Mouse (Mus musculus) frontal cortex, postnatal 36 days (tissue): ENCODE data around the gene Gbp5.

Source experiments
- DNase-seq, 2 experiments: peaks; one replicate each; pipeline ENCODE4 v3.0.0; 2022; ENCODE audit warnings: low spot score in 2 of 2

Gbp5 gene

DNA sequence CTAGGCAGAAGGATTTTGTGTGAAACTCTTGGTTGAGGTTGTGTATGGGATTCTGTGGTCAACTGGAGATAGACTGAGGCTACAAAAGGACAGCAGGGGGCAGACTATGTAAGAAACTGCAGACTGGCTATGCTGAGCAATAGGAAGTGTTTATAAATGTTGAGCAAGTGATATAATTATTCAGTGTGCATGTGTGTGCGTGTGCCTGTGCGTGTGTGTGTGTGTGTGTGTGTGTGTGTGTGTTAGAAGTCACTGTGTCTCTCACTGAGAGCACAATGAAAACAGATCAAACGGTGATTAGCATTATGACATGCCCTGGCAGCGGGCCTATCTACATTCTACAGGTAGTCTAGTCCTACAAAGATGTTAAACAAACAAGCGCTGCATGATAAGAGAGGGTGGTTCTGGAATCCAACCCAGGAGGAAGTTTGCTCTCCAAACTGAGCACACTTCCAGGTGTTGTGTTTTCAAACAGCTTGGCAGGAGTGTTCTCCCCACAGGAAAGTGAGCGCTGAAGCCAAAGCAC is at the start of gene Gbp5:
TSS of gene Gbp5 (plus strand) at position 443 of the 526 bp plus-strand sequence.
- DNase-seq = peak in 1 of 2 experiments; percentile 53

DNA sequence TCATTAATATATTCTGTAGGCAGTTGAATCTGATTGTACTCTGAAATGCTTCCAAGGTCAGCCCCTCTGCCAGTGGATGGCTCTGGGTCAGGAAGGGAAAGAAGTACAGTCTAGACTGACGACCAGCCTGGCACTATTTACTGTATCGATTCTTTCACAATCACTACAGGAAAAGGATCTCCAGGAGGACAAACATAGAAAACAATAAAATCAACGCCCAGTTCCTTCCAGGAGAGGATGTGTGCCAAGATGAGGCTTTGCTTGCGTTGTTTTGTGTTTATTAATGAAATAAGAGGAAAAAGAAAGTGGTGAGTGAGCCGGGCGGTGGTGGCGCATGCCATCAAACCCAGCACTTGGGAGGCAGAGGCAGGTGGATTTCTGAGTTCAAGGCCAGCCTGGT is 39.6 kb upstream of the Gbp5 start:
- no peak for DNase-seq

DNA sequence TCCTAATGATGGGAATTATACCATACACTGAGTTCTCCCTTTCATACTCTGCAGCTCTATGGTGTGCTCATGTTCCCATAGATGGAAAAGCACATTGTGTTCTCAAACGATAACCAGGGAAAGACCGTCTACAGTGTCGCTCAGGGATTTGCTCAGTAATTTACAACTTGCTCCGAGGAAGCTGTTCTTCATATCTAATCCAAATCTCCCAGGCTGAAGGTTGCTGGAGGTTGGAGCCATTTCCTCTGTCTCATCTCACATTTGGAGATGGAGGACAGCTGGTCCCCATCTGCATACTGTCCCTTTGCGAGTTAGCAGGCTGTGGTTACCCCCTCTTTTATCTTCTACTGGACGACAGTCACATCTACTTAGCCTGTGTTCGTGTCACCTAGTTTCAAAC is 34.5 kb upstream of the Gbp5 start:
- DNase-seq = no peak

- no peak for DNase-seq
These were observed 30.7 kb upstream of the Gbp5 start for GRCm38 (mm10) chr3:142462764-142463751.

- DNase-seq = no peak
These were observed 19.3 kb upstream of the Gbp5 start for GRCm38 (mm10) chr3:142474349-142474983.

DNA sequence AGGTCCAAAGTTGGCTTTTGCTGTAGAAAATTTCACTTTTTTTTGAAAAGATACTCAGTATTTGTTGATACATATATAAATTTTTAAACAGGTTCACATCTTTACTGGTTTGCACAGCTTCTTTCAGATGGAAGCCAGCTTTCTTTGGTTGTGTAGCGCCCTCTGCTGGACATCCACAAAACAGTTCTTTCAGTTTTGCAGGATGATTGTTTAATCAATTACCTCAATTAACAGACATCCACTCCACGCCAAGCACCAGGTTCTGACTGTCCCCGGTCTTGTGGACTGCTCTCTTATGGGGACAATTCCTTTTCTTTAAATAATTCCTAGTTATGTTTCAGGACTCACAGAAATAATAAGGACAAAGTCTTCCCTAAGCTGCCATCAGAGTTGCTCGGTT is 17.9 kb upstream of the Gbp5 start:
- DNase-seq = peak; percentile 60 to 75

- no peak for DNase-seq
These were observed 15.9 kb upstream of the Gbp5 start for GRCm38 (mm10) chr3:142477866-142478265.

DNA sequence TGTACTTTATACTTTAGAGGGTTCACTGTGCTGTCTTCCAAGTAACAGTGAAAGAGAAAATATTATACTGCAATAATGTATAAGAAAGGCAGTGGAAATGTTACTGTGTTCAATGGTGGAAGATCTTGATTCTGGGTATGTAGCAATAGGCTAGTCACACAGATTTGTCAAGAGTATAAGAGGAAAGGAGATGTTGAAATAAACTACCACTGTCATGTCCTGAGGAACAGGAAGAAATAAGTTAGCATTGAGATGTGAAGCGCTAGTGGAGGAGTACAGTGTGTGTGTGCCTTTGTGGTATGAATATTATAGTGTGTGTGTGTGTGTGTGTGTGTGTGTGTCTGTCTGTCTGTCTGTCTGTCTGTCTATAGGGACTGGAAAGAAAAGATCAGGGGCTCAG is 15.4 kb upstream of the Gbp5 start:
- no peak for DNase-seq

GRCm38 (mm10) chr3:142490465-142490864 is 3.3 kb upstream of the Gbp5 start:
- DNase-seq = peak; percentile 46 to 74

GRCm38 (mm10) chr3:142495146-142495655 is 1.4 kb downstream of the Gbp5 start:
- DNase-seq = no peak

GRCm38 (mm10) chr3:142496113-142497101 is 2.6 kb downstream of the Gbp5 start:
- no peak for DNase-seq

DNA sequence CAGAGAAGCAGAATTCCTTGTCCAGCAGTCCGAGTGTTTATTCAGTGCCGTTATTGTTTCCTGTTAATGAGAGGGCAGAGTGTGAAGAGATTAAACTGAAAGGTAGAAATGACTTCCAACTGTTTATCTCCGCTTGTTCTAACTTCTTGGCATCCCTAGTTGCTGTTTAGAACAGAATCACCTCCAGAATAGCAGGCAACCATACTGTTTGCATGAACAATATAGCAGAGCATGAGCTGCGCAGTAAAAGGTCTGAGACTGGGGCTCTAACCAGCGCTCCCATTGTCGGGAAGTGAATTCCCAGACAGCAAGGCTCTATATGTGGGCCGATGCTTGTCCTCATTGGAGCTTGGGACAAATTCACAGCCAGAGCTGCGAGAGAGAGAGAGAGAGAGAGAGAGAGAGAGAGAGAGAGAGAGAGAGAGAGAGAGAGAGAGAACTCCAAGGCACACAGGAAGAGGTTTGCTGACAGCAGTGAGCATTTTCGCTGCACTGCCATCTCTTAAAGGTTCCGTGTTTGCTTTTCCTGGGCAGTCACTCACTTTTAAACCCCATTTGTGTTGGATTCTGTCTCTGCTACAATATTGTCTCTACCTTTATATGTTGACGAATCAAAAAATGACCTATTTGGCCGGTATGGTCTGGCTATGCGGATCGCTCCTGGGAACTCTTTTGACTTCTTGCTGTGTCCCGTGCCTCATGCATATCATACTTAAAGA is 3.5 kb downstream of the Gbp5 start:
- no peak for DNase-seq

DNA sequence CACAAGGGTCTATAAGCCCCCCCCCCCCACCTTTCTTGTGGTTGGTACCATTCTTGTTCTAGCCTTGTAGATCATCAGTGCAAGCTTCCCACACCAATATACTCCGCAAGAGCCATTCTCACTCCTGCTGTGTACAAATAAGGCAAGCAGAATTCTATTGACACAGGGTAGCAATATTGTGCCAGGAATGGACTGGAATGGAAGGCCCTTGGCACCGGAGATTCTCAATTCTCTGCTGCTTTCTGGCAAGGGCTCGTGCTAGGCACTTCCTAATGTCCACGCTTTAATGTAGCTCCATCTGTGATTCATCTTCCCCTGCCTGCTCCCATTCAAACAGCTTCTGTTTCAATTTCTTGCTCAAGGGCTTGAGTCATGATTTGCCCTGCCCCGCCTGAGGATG is 5.2 kb downstream of the Gbp5 start:
- DNase-seq = no peak

DNA sequence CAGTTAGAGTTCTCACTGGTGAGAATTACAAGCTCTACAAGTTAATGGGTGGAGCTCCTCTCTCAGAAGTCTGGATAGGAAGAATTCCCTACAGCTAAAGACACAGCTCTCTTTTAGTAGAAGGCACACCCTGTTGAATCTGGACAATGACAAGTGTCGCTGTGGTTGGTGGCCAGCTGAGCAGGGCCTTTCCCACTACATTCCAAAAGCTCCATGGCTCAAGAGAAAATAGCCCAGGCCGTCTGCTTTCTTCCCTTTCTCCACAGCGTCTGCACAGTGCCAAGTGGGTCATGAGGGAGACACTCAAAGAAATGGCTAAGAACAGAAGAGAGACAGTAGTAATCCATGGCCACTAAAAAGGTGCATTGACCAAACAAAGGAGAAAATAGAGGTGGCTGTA is 34.3 kb downstream of the Gbp5 start:
- no peak for DNase-seq

GRCm38 (mm10) chr3:142529597-142529996 is 35.8 kb downstream of the Gbp5 start:
- DNase-seq = no peak

DNA sequence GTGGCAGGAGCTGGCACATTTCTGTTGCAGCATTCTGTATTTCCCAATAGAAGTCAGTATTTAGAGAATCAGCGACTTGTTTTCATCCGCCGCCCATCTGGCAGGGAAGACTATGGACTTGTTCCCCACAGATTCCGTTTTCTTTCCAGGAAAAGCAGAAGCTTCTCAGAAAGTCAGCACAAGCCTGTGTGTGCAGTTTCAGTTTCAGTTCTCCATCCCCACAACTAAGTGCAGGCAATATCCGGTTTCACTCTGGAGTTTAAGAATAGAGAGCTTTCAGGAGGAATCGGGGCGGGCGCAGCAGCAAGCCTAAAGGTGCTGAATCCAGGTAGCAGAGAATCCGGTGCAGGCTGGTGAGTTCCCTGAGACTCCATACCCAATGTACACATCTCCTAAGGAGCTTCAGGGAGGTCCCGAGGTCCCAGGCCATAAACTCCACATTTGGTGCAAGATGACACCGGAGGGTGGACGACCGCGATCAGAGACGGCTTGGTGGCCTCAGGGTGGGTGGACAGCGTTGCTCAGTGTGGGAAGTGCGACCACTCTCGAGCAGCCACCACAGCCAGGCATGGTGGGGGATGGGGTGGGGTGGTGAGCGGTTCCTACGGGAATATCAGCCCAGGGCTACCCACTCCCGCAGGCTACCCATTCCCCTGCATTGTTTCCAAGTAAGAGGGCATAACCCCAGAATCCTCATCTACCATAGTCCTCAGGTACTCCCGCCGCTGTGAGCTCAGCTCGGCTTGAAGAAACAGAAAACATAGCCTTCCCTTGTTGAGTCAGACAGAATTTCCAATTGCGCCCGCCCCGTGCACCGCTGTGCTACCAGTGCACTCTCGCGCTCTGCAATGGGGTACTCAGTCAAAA is 36.5 kb downstream of the Gbp5 start, which contains the start of gene Gbp7:
TSS of gene Gbp7 (plus strand) at position 256 of the 867 bp plus-strand sequence.
- DNase-seq = peak; percentile 28 to 39

GRCm38 (mm10) chr3:142531595-142531994 is 37.8 kb downstream of the Gbp5 start:
- DNase-seq = no peak

DNA sequence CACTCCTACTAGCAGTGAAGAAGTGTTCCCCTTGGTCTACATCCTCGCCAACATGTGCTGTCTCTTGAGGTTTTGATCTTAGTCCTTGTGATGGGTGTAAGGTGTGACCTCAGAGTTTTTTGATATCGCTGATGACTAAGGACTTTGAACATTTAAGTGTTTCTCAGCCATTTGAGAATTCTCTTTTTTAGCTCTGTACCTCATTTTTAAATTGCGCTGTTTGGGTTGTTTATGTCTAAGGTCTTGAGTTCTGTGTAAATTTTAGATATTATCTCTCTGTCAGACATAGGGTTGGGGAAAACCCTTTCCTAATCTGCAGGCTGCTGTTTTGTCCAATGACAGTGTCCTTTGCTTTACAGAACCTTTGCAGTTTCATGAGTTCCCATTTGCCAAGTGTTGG is 39.4 kb downstream of the Gbp5 start:
- no peak for DNase-seq

GRCm38 (mm10) chr3:142535667-142536066 is 41.9 kb downstream of the Gbp5 start:
- DNase-seq = no peak

- no peak for DNase-seq
These were observed 47.6 kb downstream of the Gbp5 start for GRCm38 (mm10) chr3:142541391-142541790.
